Comparison of ENCODE assay signal across 9 mouse cellular contexts in the genomic region with DNA sequence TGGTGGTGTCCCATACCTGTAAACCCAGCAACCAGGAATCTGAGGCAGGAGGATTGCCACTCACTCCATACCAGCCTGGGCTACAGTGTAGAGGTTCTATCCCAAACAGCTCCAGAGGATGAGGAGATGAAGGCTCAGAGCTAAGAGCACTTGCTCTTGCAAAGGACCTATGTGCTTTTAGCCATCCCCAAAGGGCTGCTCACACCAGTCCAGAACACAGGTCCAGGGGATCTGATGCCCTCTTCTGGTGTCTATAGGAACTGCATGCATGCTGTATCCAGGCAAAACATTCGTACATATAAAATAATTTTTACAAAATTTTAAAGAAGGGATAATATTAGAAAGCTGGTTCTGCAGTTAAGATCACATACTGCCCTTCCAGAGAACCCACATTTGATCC. TPM values are rescaled to one million over a fixed set of nuclear protein-coding genes. Genes with fewer than 3 reads are reported as not detected.
DNase-seq lines count a peak whose midpoint lies in the region; ATAC-seq lines count a peak whose summit lies in the region.
"Had no signal": no experiment of that assay in that cellular context is flagged by ENCODE, and none has a peak within 500 bp of the region (broad histone marks: within the 10 kb centered on the region; RNA-seq: fewer than 3 reads in every experiment).

No protein-coding gene starts in this region.

- H3K36me3 ChIP-seq in midbrain, embryonic 11.5 days (ENCODE audit: control insufficient read depth, insufficient read depth, low read length) = peaks cover 14% of the 10 kb centered on the region; the same call in 1 of the 2 replicates
- peaks cover 12% of the 10 kb centered on the region; the same call in 1 of the 2 replicates for H3K36me3 ChIP-seq in midbrain, embryonic 15.5 days (replicated peaks)
- peaks cover 61% of the 10 kb centered on the region for H3K36me3 ChIP-seq in limb, embryonic 10.5 days
- H3K36me3 ChIP-seq in splenic B cell, adult 2 months (ENCODE audit: control insufficient read depth, insufficient read depth, low read length, poor library complexity, severe bottlenecking) = peaks cover 7% of the 10 kb centered on the region; the same call in 1 of the 2 replicates
- peaks cover 42% of the 10 kb centered on the region for H3K36me3 ChIP-seq in forebrain, embryonic 13.5 days (ENCODE audit: poor library complexity, severe bottlenecking)

- H3K9ac ChIP-seq in midbrain, embryonic 11.5 days (ENCODE audit: low read length) = no peak overlapping the region
- H3K9ac ChIP-seq in midbrain, embryonic 15.5 days = no peak overlapping the region
- H3K9ac ChIP-seq in forebrain, embryonic 13.5 days = no peak overlapping the region
- H3K9ac ChIP-seq: neural tube, embryonic 13.5 days had no signal

- DNase-seq in gastrocnemius, postnatal 10 days = peak; percentile 20
- no peak for DNase-seq in gastrocnemius, postnatal 25 days
- DNase-seq in midbrain, embryonic 11.5 days (ENCODE audit: low spot score, missing footprints) = peak; percentile 91
- DNase-seq in T-cell, adult 2 months (ENCODE audit: low spot score) = peak; percentile 22
- DNase-seq in limb, embryonic 10.5 days (ENCODE audit: low spot score) = peak; percentile 39
- peak; percentile 71 for DNase-seq in splenic B cell, adult 2 months (ENCODE audit: low read depth, low spot score)

- H3K4me2 ChIP-seq in midbrain, embryonic 11.5 days = no peak overlapping the region
- H3K4me2 ChIP-seq in midbrain, embryonic 15.5 days = no peak overlapping the region
- H3K4me2 ChIP-seq in forebrain, embryonic 13.5 days = no peak overlapping the region
- H3K4me2 ChIP-seq: neural tube, embryonic 13.5 days had no signal

- no peak overlapping the region for H3K4me3 ChIP-seq in midbrain, embryonic 11.5 days (ENCODE audit: low read depth, low read length)
- no peak overlapping the region for H3K4me3 ChIP-seq in midbrain, embryonic 15.5 days
- H3K4me3 ChIP-seq in limb, embryonic 10.5 days = no peak overlapping the region
- H3K4me3 ChIP-seq in forebrain, embryonic 13.5 days = no peak overlapping the region
- H3K4me3 ChIP-seq: neural tube, embryonic 13.5 days had no signal

- no peak for ATAC-seq in midbrain, embryonic 11.5 days (ENCODE audit: low FRiP score)
- no peak for ATAC-seq in midbrain, embryonic 15.5 days (replicated peaks)
- no peak for ATAC-seq in forebrain, embryonic 13.5 days

- 0 out of 2 replicates have a peak, but pooled peaks cover 3% of the 10 kb centered on the region for H3K9me3 ChIP-seq in midbrain, embryonic 11.5 days (ENCODE audit: control insufficient read depth, low read length)
- H3K9me3 ChIP-seq in midbrain, embryonic 15.5 days = no peaks in the 10 kb centered on the region
- H3K9me3 ChIP-seq in limb, embryonic 10.5 days (replicated peaks) = no peaks in the 10 kb centered on the region
- no peaks in the 10 kb centered on the region for H3K9me3 ChIP-seq in forebrain, embryonic 13.5 days (replicated peaks)
- H3K9me3 ChIP-seq: neural tube, embryonic 13.5 days had no signal

- 83% methylated on average over 1 of the region's 1 CpGs for WGBS in midbrain, embryonic 11.5 days
- 81% methylated on average over 1 of the region's 1 CpGs for WGBS in midbrain, embryonic 15.5 days
- 80% methylated on average over 1 of the region's 1 CpGs for whole genome bisulfite sequencing in limb, embryonic 10.5 days
- WGBS in forebrain, embryonic 13.5 days = 68% methylated on average over 1 of the region's 1 CpGs

- H3K27me3 ChIP-seq in midbrain, embryonic 11.5 days (ENCODE audit: control insufficient read depth, insufficient read depth, low read length) = no peaks in the 10 kb centered on the region
- H3K27me3 ChIP-seq in midbrain, embryonic 15.5 days (replicated peaks) = no peaks in the 10 kb centered on the region
- H3K27me3 ChIP-seq in limb, embryonic 10.5 days (ENCODE audit: low read depth, poor library complexity, severe bottlenecking) = no peaks in the 10 kb centered on the region
- no peaks in the 10 kb centered on the region for H3K27me3 ChIP-seq in splenic B cell, adult 2 months (ENCODE audit: control insufficient read depth, insufficient read depth, low read length, poor library complexity, severe bottlenecking)
- H3K27me3 ChIP-seq in forebrain, embryonic 13.5 days = no peaks in the 10 kb centered on the region
- H3K27me3 ChIP-seq: neural tube, embryonic 13.5 days had no signal

- H3K27ac ChIP-seq in midbrain, embryonic 11.5 days (ENCODE audit: low read depth, low read length) = no peak overlapping the region
- no peak overlapping the region for H3K27ac ChIP-seq in midbrain, embryonic 15.5 days
- no peak overlapping the region for H3K27ac ChIP-seq in limb, embryonic 10.5 days
- H3K27ac ChIP-seq in forebrain, embryonic 13.5 days = no peak overlapping the region
- H3K27ac ChIP-seq: neural tube, embryonic 13.5 days had no signal

- no peaks in the 10 kb centered on the region; the same call in 1 of the 2 replicates for H3K4me1 ChIP-seq in midbrain, embryonic 11.5 days (ENCODE audit: control insufficient read depth, insufficient read depth, low read length)
- no peaks in the 10 kb centered on the region for H3K4me1 ChIP-seq in midbrain, embryonic 15.5 days
- H3K4me1 ChIP-seq in limb, embryonic 10.5 days = peaks cover 14% of the 10 kb centered on the region; the same call in 1 of the 2 replicates
- peaks cover 5% of the 10 kb centered on the region; the same call in 1 of the 2 replicates for H3K4me1 ChIP-seq in forebrain, embryonic 13.5 days

RNA-seq across cellular contexts. Expression of gene Mrm2, which starts 5.0 kb away (rescaled TPM):
- 1 to 10 TPM; 6.0 to 7.2 TPM for total RNA-seq in gastrocnemius, postnatal 10 days (2021)
- total RNA-seq in gastrocnemius, postnatal 25 days (2021) = 1 to 10 TPM; 6.9 to 7.2 TPM
- polyA plus RNA-seq in midbrain, embryonic 11.5 days (2014; fragmentation: Nextera tagmentation; extraction: Ambion mirVana) = 21.4 and 22.4 TPM in 2 replicates
- 21.8 and 21.9 TPM in 2 replicates for polyA plus RNA-seq in midbrain, embryonic 15.5 days (2015; fragmentation: Nextera tagmentation; extraction: Ambion mirVana)
- 22.2 and 24.1 TPM in 2 replicates for polyA plus RNA-seq in limb, embryonic 10.5 days (2016; fragmentation: Nextera tagmentation; extraction: Ambion mirVana)
- polyA plus RNA-seq in forebrain, embryonic 13.5 days (2015; fragmentation: Nextera tagmentation; extraction: Ambion mirVana) = 20.8 and 21.8 TPM in 2 replicates

RNA-seq across cellular contexts. Expression of gene Nudt1, which starts 15.2 kb away (rescaled TPM):
- total RNA-seq in gastrocnemius, postnatal 10 days (2021) = 1 to 10 TPM; 7.7 to 8.4 TPM
- total RNA-seq in gastrocnemius, postnatal 25 days (2021) = 1 to 10 TPM; 5.3 to 6.5 TPM
- 41.2 and 48.5 TPM in 2 replicates for polyA plus RNA-seq in midbrain, embryonic 11.5 days (2014; fragmentation: Nextera tagmentation; extraction: Ambion mirVana)
- 22.3 and 23.4 TPM in 2 replicates for polyA plus RNA-seq in midbrain, embryonic 15.5 days (2015; fragmentation: Nextera tagmentation; extraction: Ambion mirVana)
- 66.8 and 71.8 TPM in 2 replicates for polyA plus RNA-seq in limb, embryonic 10.5 days (2016; fragmentation: Nextera tagmentation; extraction: Ambion mirVana)
- 35.7 and 37.8 TPM in 2 replicates for polyA plus RNA-seq in forebrain, embryonic 13.5 days (2015; fragmentation: Nextera tagmentation; extraction: Ambion mirVana)

RNA-seq across cellular contexts. Expression of gene Mad1l1, which starts 15.3 kb away (rescaled TPM):
- 10 to 100 TPM; 11.0 to 15.2 TPM for total RNA-seq in gastrocnemius, postnatal 10 days (2021)
- 1 to 10 TPM; 7.5 to 7.6 TPM for total RNA-seq in gastrocnemius, postnatal 25 days (2021)
- polyA plus RNA-seq in midbrain, embryonic 11.5 days (2014; fragmentation: Nextera tagmentation; extraction: Ambion mirVana) = 37.5 and 44.2 TPM in 2 replicates
- polyA plus RNA-seq in midbrain, embryonic 15.5 days (2015; fragmentation: Nextera tagmentation; extraction: Ambion mirVana) = 35.4 and 37.2 TPM in 2 replicates
- polyA plus RNA-seq in limb, embryonic 10.5 days (2016; fragmentation: Nextera tagmentation; extraction: Ambion mirVana) = 68.7 and 68.9 TPM in 2 replicates
- 43.1 and 44.5 TPM in 2 replicates for polyA plus RNA-seq in forebrain, embryonic 13.5 days (2015; fragmentation: Nextera tagmentation; extraction: Ambion mirVana)

RNA-seq across cellular contexts. Expression of gene Snx8, which starts 52.4 kb away (rescaled TPM):
- total RNA-seq in gastrocnemius, postnatal 10 days (2021) = 10 to 100 TPM; 11.6 to 16.1 TPM
- total RNA-seq in gastrocnemius, postnatal 25 days (2021) = 1 to 10 TPM; 7.4 to 7.6 TPM
- 7.4 and 9.9 TPM in 2 replicates for polyA plus RNA-seq in midbrain, embryonic 11.5 days (2014; fragmentation: Nextera tagmentation; extraction: Ambion mirVana)
- polyA plus RNA-seq in midbrain, embryonic 15.5 days (2015; fragmentation: Nextera tagmentation; extraction: Ambion mirVana) = 40.5 and 41.4 TPM in 2 replicates
- polyA plus RNA-seq in limb, embryonic 10.5 days (2016; fragmentation: Nextera tagmentation; extraction: Ambion mirVana) = 22.4 and 25.4 TPM in 2 replicates
- 17.6 and 20.6 TPM in 2 replicates for polyA plus RNA-seq in forebrain, embryonic 13.5 days (2015; fragmentation: Nextera tagmentation; extraction: Ambion mirVana)
